Mouse (Mus musculus): Measurements from ENCODE around the gene Shox2.

Gene Shox2

GRCm38 (mm10) chr3:66959972-66960371 lies 21.6 kb downstream of the Shox2 start:
- no peak for DNase-seq (ENCODE audit: low spot score)

GRCm38 (mm10) chr3:66955126-66955525 lies 26.4 kb downstream of the Shox2 start:
- DNase-seq (ENCODE audit: low spot score), result no peak

DNA sequence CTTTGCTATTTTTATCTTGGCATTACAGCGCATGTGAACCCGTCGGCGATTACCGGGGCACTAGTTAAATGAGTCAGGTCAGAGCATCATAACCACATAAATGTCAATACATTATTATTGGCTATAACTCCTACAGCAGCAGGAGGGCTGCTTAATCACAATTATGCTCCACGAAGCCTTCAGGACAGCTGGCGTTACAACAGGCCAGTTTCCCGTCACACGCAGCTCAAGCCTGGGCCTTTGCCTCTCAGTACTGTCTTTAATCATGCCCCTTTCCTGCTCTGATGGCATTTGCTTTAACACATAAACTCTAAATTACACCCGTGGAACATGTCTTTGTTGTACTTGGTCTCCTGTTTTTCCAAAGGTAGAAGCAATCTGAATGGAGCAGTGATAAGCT lies 41.9 kb downstream of the Shox2 start:
- DNase-seq (ENCODE audit: low spot score), result no peak

GRCm38 (mm10) chr3:66922436-66922835 lies 59.1 kb downstream of the Shox2 start:
- no peak for DNase-seq (ENCODE audit: low spot score)

Data from urinary bladder, postnatal 10 days (tissue).